Comparison of ENCODE assay signal across 20 mouse cellular contexts in genomic region chr15:51286352-51286751, GRCm38 (mm10).
"Had no signal": no experiment of that assay in that cellular context is flagged by ENCODE, and none has a peak within 500 bp of the region (broad histone marks: within the 10 kb centered on the region; RNA-seq: fewer than 3 reads in every experiment).

No protein-coding gene starts in this region.

- H3K4me1 ChIP-seq: liver, embryonic 12.5 days; liver, embryonic 15.5 days; lung, embryonic 15.5 days; megakaryocyte, embryonic 14.5 days; neural tube, embryonic 13.5 days had no signal

- H3K9ac ChIP-seq: liver, embryonic 12.5 days; liver, embryonic 15.5 days; lung, embryonic 15.5 days; midbrain, embryonic 13.5 days; neural tube, embryonic 13.5 days had no signal

- H3K4me3 ChIP-seq: left cerebral cortex, adult 2 months; liver, embryonic 12.5 days; liver, embryonic 15.5 days; lung, embryonic 15.5 days; megakaryocyte, embryonic 14.5 days; midbrain, embryonic 10.5 days; midbrain, embryonic 13.5 days; myocyte; neural tube, embryonic 13.5 days had no signal

- H3K4me2 ChIP-seq: liver, embryonic 12.5 days; liver, embryonic 15.5 days; lung, embryonic 15.5 days; midbrain, embryonic 13.5 days; neural tube, embryonic 13.5 days had no signal

- H3K27ac ChIP-seq: kidney, postnatal 0 days; left cerebral cortex, adult 2 months; liver, embryonic 12.5 days; liver, embryonic 15.5 days; lung, embryonic 15.5 days; midbrain, embryonic 10.5 days; midbrain, embryonic 13.5 days; neural tube, embryonic 13.5 days had no signal

- H3K9me3 ChIP-seq: liver, embryonic 12.5 days; liver, embryonic 15.5 days; lung, embryonic 15.5 days; megakaryocyte, embryonic 14.5 days; midbrain, embryonic 10.5 days; midbrain, embryonic 13.5 days; neural tube, embryonic 13.5 days had no signal

- H3K27me3 ChIP-seq: liver, embryonic 12.5 days; liver, embryonic 15.5 days; lung, embryonic 15.5 days; megakaryocyte, embryonic 14.5 days; midbrain, embryonic 13.5 days; neural tube, embryonic 13.5 days had no signal

- DNase-seq: layer of hippocampus, postnatal 36 days; lung, adult 18-20 months; lung, postnatal 10 days; lung, postnatal 36 days; retina, postnatal 1 day; right cerebral cortex, postnatal 25 days; spleen, adult 18-20 months; thymus, adult 18-20 months; thymus, postnatal 36 days had no signal

- H3K36me3 ChIP-seq: liver, embryonic 12.5 days; liver, embryonic 15.5 days; lung, embryonic 15.5 days; midbrain, embryonic 10.5 days; midbrain, embryonic 13.5 days; neural tube, embryonic 13.5 days had no signal

- ATAC-seq: liver, embryonic 12.5 days; midbrain, embryonic 13.5 days; midbrain, embryonic 16.5 days had no signal
